In the genomic region with DNA sequence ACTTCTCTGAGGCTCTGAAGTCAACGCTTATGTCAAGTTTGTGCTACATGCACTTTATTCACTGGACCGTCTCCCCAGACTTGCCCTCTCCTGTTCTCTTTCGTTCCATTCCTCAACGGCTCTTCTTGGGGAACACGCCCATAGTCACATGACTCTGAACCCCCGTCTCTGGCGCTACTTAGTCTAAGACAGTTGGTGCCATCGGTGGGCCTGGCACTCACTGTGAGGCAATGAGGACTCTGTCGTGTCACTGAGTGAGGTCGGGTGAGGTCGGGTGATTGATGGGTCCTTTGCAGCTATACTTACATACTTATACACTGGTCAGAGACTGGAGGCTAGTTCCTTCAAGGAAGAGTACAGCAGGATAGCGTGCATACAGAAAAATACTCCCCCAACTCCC, we compare ENCODE assay signal across 23 mouse cellular contexts. TPM values are rescaled to one million over a fixed set of nuclear protein-coding genes. Genes with fewer than 3 reads are reported as not detected.
DNase-seq lines count a peak whose midpoint lies in the region; ATAC-seq and TF ChIP-seq lines count a peak whose summit lies in the region.
"Had no signal": no experiment of that assay in that cellular context is flagged by ENCODE, and none has a peak within 500 bp of the region (broad histone marks: within the 10 kb centered on the region; RNA-seq: fewer than 3 reads in every experiment).

No protein-coding gene starts in this region.

- no peaks in the 10 kb centered on the region for H3K9me3 ChIP-seq in limb, embryonic 14.5 days (ENCODE audit: control insufficient read depth, low read length)
- H3K9me3 ChIP-seq in limb, embryonic 10.5 days (replicated peaks), result no peaks in the 10 kb centered on the region
- no peaks in the 10 kb centered on the region for H3K9me3 ChIP-seq in intestine, embryonic 15.5 days
- H3K9me3 ChIP-seq: forebrain, embryonic 13.5 days; heart, embryonic 12.5 days; hindbrain, embryonic 13.5 days; midbrain, embryonic 12.5 days had no signal

- ATAC-seq in limb, embryonic 14.5 days (ENCODE audit: low FRiP score, low read depth), result 0 out of 2 replicates have a peak, but pooled peaks have one; percentile 15
- peak; percentile 26 for ATAC-seq in intestine, embryonic 15.5 days
- ATAC-seq: forebrain, embryonic 13.5 days; lung, postnatal 0 days had no signal

- H3K27me3 ChIP-seq in limb, embryonic 14.5 days (ENCODE audit: control insufficient read depth, insufficient read depth, low read length), result no peaks in the 10 kb centered on the region
- H3K27me3 ChIP-seq in limb, embryonic 10.5 days (ENCODE audit: low read depth, poor library complexity, severe bottlenecking), result no peaks in the 10 kb centered on the region
- no peaks in the 10 kb centered on the region for H3K27me3 ChIP-seq in intestine, embryonic 15.5 days (replicated peaks)
- H3K27me3 ChIP-seq in small intestine, adult 2 months (ENCODE audit: control insufficient read depth, insufficient read depth, low read length), result no peaks in the 10 kb centered on the region
- H3K27me3 ChIP-seq: CH12.LX; heart, embryonic 12.5 days; hindbrain, embryonic 13.5 days; midbrain, embryonic 12.5 days; Patski had no signal

- no peaks in the 10 kb centered on the region for H3K4me1 ChIP-seq in limb, embryonic 14.5 days (ENCODE audit: control insufficient read depth, insufficient read depth, low read length)
- H3K4me1 ChIP-seq in limb, embryonic 10.5 days, result no peaks in the 10 kb centered on the region
- H3K4me1 ChIP-seq in intestine, embryonic 15.5 days (replicated peaks), result no peaks in the 10 kb centered on the region
- peaks cover 12% of the 10 kb centered on the region for H3K4me1 ChIP-seq in small intestine, adult 2 months (ENCODE audit: control insufficient read depth, insufficient read depth, insufficient read length, low read length)
- H3K4me1 ChIP-seq: forebrain, embryonic 13.5 days; heart, embryonic 12.5 days; hindbrain, embryonic 13.5 days; midbrain, embryonic 12.5 days had no signal

- peaks cover 33% of the 10 kb centered on the region for H3K36me3 ChIP-seq in limb, embryonic 14.5 days (ENCODE audit: control insufficient read depth, insufficient read depth, low read length)
- peaks cover 40% of the 10 kb centered on the region for H3K36me3 ChIP-seq in limb, embryonic 10.5 days
- peaks cover 20% of the 10 kb centered on the region for H3K36me3 ChIP-seq in intestine, embryonic 15.5 days
- peaks cover 24% of the 10 kb centered on the region for H3K36me3 ChIP-seq in small intestine, adult 2 months (ENCODE audit: control insufficient read depth, insufficient read depth, low read length)

- TF ChIP-seq POLR2A in limb, embryonic 14.5 days (IDR thresholded peaks at IDR 0.05; ENCODE audit: borderline replicate concordance, extremely low read depth, insufficient read depth, insufficient read length), result no peak
- no peak for TF ChIP-seq POLR2A in small intestine, adult 2 months (IDR thresholded peaks at IDR 0.05; ENCODE audit: low read depth, low read length)

- H3K4me2 ChIP-seq in limb, embryonic 14.5 days (replicated peaks; ENCODE audit: low read depth, low read length, severe bottlenecking), result no peak overlapping the region
- no peak overlapping the region for H3K4me2 ChIP-seq in intestine, embryonic 15.5 days (replicated peaks)
- H3K4me2 ChIP-seq: forebrain, embryonic 13.5 days; heart, embryonic 12.5 days; hindbrain, embryonic 13.5 days; midbrain, embryonic 12.5 days had no signal

- no peak for TF ChIP-seq CTCF in small intestine, adult 2 months (IDR thresholded peaks at IDR 0.05; ENCODE audit: extremely low read depth, insufficient read length, insufficient replicate concordance, low read depth, low read length)

- DNase-seq in limb, embryonic 14.5 days (ENCODE audit: low spot score), result no peak
- no peak for DNase-seq in limb, embryonic 10.5 days (ENCODE audit: low spot score)
- peak; percentile 39 for DNase-seq in ES-CJ7 (ENCODE audit: low read depth, low spot score)
- no peak for DNase-seq in spleen, postnatal 36 days (ENCODE audit: low spot score in 2 of 2)
- no peak for DNase-seq in gastrocnemius, adult 8-10 months (ENCODE audit: low spot score in 2 of 2)
- DNase-seq: B cell, adult 2 months; cerebellum, adult 9-10 months; heart, postnatal 14 days; kidney, adult 9 months; kidney, postnatal 4 days; layer of hippocampus, adult 9-11 months; thymus, postnatal 25 days had no signal

- H3K27ac ChIP-seq in limb, embryonic 14.5 days (replicated peaks; ENCODE audit: low read depth, low read length), result no peak overlapping the region
- H3K27ac ChIP-seq in limb, embryonic 10.5 days, result no peak overlapping the region
- no peak overlapping the region for H3K27ac ChIP-seq in intestine, embryonic 15.5 days
- peak overlapping the region; percentile 97 for H3K27ac ChIP-seq in small intestine, adult 2 months (ENCODE audit: insufficient read depth, low read depth, low read length)
- H3K27ac ChIP-seq: forebrain, embryonic 13.5 days; hindbrain, embryonic 13.5 days; left cerebral cortex, adult 2 months; liver, embryonic 14.5 days; midbrain, embryonic 12.5 days had no signal

- H3K9ac ChIP-seq in limb, embryonic 14.5 days (ENCODE audit: low read depth, low read length, severe bottlenecking), result no peak overlapping the region
- no peak overlapping the region for H3K9ac ChIP-seq in intestine, embryonic 15.5 days
- H3K9ac ChIP-seq: forebrain, embryonic 13.5 days; heart, embryonic 12.5 days; hindbrain, embryonic 13.5 days; liver, embryonic 14.5 days; midbrain, embryonic 12.5 days had no signal

- WGBS in limb, embryonic 14.5 days, result 86% methylated on average over 12 of the region's 12 CpGs
- WGBS in limb, embryonic 10.5 days, result 84% methylated on average over 12 of the region's 12 CpGs
- 78% methylated on average over 12 of the region's 12 CpGs for WGBS in intestine, embryonic 15.5 days
- whole genome bisulfite sequencing in small intestine, adult 2 months, result 47% methylated on average over 12 of the region's 12 CpGs

- no peak overlapping the region for H3K4me3 ChIP-seq in limb, embryonic 14.5 days (replicated peaks; ENCODE audit: low read length)
- no peak overlapping the region for H3K4me3 ChIP-seq in limb, embryonic 10.5 days
- no peak overlapping the region for H3K4me3 ChIP-seq in intestine, embryonic 15.5 days (replicated peaks)
- no peak overlapping the region for H3K4me3 ChIP-seq in small intestine, adult 2 months (ENCODE audit: low read depth, low read length)
- H3K4me3 ChIP-seq: forebrain, embryonic 13.5 days; heart, embryonic 12.5 days; hindbrain, embryonic 13.5 days; left cerebral cortex, adult 2 months; midbrain, embryonic 12.5 days had no signal

RNA-seq across cellular contexts. Expression of a gene that starts 8.1 kb away (rescaled TPM):
- polyA plus RNA-seq in limb, embryonic 14.5 days (2012; rRNA removed), result 16.6 and 18.5 TPM in 2 replicates
- polyA plus RNA-seq in limb, embryonic 14.5 days (2014; fragmentation: Nextera tagmentation; extraction: Ambion mirVana), result 36.8 and 38.1 TPM in 2 replicates
- 26.0 and 31.2 TPM in 2 replicates for polyA plus RNA-seq in limb, embryonic 10.5 days (2016; fragmentation: Nextera tagmentation; extraction: Ambion mirVana)
- 33.1 and 38.6 TPM in 2 replicates for polyA plus RNA-seq in intestine, embryonic 15.5 days (2015; fragmentation: Nextera tagmentation; extraction: Ambion mirVana)
- polyA plus RNA-seq in small intestine, adult 2 months (2012; rRNA removed), result 3.2 and 8.6 TPM in 2 replicates
- total RNA-seq in gastrocnemius, adult 8-10 months (2022), result 10 to 100 TPM; 10.1 to 15.3 (median 10.5) TPM

RNA-seq across cellular contexts. Expression of a gene that starts 19.0 kb away (rescaled TPM):
- 8.5 and 9.2 TPM in 2 replicates for polyA plus RNA-seq in limb, embryonic 14.5 days (2012; rRNA removed)
- 14.3 and 15.2 TPM in 2 replicates for polyA plus RNA-seq in limb, embryonic 14.5 days (2014; fragmentation: Nextera tagmentation; extraction: Ambion mirVana)
- polyA plus RNA-seq in limb, embryonic 10.5 days (2016; fragmentation: Nextera tagmentation; extraction: Ambion mirVana), result 16.2 and 20.9 TPM in 2 replicates
- 9.7 and 10.3 TPM in 2 replicates for polyA plus RNA-seq in intestine, embryonic 15.5 days (2015; fragmentation: Nextera tagmentation; extraction: Ambion mirVana)
- polyA plus RNA-seq in small intestine, adult 2 months (2012; rRNA removed), result 1.8 and 3.9 TPM in 2 replicates
- total RNA-seq in gastrocnemius, adult 8-10 months (2022), result 10 to 100 TPM in 1 of 4 experiments, 1 to 10 TPM in 3; 7.7 to 10.3 (median 7.9) TPM

RNA-seq across cellular contexts. Expression of a gene that starts 21.7 kb away (rescaled TPM):
- 3.3 and 4.0 TPM in 2 replicates for polyA plus RNA-seq in limb, embryonic 14.5 days (2012; rRNA removed)
- polyA plus RNA-seq in limb, embryonic 14.5 days (2014; fragmentation: Nextera tagmentation; extraction: Ambion mirVana), result 9.1 and 9.7 TPM in 2 replicates
- polyA plus RNA-seq in limb, embryonic 10.5 days (2016; fragmentation: Nextera tagmentation; extraction: Ambion mirVana), result 6.6 and 7.3 TPM in 2 replicates
- polyA plus RNA-seq in intestine, embryonic 15.5 days (2015; fragmentation: Nextera tagmentation; extraction: Ambion mirVana), result 7.8 and 9.5 TPM in 2 replicates
- polyA plus RNA-seq in small intestine, adult 2 months (2012; rRNA removed), result 1.5 and 2.9 TPM in 2 replicates
- 10 to 100 TPM; 11.6 to 12.3 (median 11.7) TPM for total RNA-seq in gastrocnemius, adult 8-10 months (2022)

RNA-seq across cellular contexts. Expression of a gene that starts 31.5 kb away (rescaled TPM):
- 187 and 284 TPM in 2 replicates for polyA plus RNA-seq in limb, embryonic 14.5 days (2012; rRNA removed)
- polyA plus RNA-seq in limb, embryonic 14.5 days (2014; fragmentation: Nextera tagmentation; extraction: Ambion mirVana), result 519 and 568 TPM in 2 replicates
- polyA plus RNA-seq in limb, embryonic 10.5 days (2016; fragmentation: Nextera tagmentation; extraction: Ambion mirVana), result 530 and 569 TPM in 2 replicates
- polyA plus RNA-seq in intestine, embryonic 15.5 days (2015; fragmentation: Nextera tagmentation; extraction: Ambion mirVana), result 899 and 947 TPM in 2 replicates
- polyA plus RNA-seq in small intestine, adult 2 months (2012; rRNA removed), result 99.9 and 140 TPM in 2 replicates
- total RNA-seq in gastrocnemius, adult 8-10 months (2022), result 100 to 1,000 TPM; 621 to 954 (median 825) TPM

RNA-seq across cellular contexts. Expression of a gene that starts 56.4 kb away (rescaled TPM):
- polyA plus RNA-seq in limb, embryonic 14.5 days (2012; rRNA removed), result 56.7 and 63.1 TPM in 2 replicates
- polyA plus RNA-seq in limb, embryonic 14.5 days (2014; fragmentation: Nextera tagmentation; extraction: Ambion mirVana), result 25.2 and 29.2 TPM in 2 replicates
- 90.8 and 93.9 TPM in 2 replicates for polyA plus RNA-seq in limb, embryonic 10.5 days (2016; fragmentation: Nextera tagmentation; extraction: Ambion mirVana)
- polyA plus RNA-seq in intestine, embryonic 15.5 days (2015; fragmentation: Nextera tagmentation; extraction: Ambion mirVana), result 43.1 and 47.1 TPM in 2 replicates
- polyA plus RNA-seq in small intestine, adult 2 months (2012; rRNA removed), result 11.6 and 23.2 TPM in 2 replicates
- 10 to 100 TPM in 2 of 4 experiments, 1 to 10 TPM in 2; 7.7 to 10.3 (median 9.5) TPM for total RNA-seq in gastrocnemius, adult 8-10 months (2022)
